Mouse (Mus musculus) neural tube, embryonic 13.5 days (tissue): Measurements from ENCODE around the gene Scn4a. TPM values are rescaled to one million over a fixed set of nuclear protein-coding genes. Genes with fewer than 3 reads are reported as not detected.

Experiments
- polyA plus RNA-seq: library from polyadenylated mRNA; unstranded; fragments of >200 nt; fragmentation: Nextera tagmentation; extraction: Ambion mirVana; gene quantifications from 2 replicates; pipeline ENCODE4 v1.2.1, GENCODE M21; 2015

The Scn4a gene
- polyA plus RNA-seq, 1 experiment from 2014 or later: not detected

Other genes with a start within 250 kb of the Scn4a start
- gene Gm10840, start 192.4 kb downstream of the Scn4a start, polyA plus RNA-seq: not detected in 2 replicates
- gene Limd2, start 192.4 kb downstream of the Scn4a start, polyA plus RNA-seq: 171 and 187 TPM in 2 replicates
- 32.8 and 33.5 TPM in 2 replicates for gene Strada, start 151.1 kb downstream of the Scn4a start, polyA plus RNA-seq
- gene Ccdc47, start 136.9 kb downstream of the Scn4a start, polyA plus RNA-seq: 96.7 and 111 TPM in 2 replicates
- 87.1 and 89.8 TPM in 2 replicates for gene Ddx42, start 136.4 kb downstream of the Scn4a start, polyA plus RNA-seq
- 35.3 and 42.4 TPM in 2 replicates for gene Ftsj3, start 97.2 kb downstream of the Scn4a start, polyA plus RNA-seq
- 360 and 361 TPM in 2 replicates for gene Psmc5, start 97.1 kb downstream of the Scn4a start, polyA plus RNA-seq
- 21.8 and 24.3 TPM in 2 replicates for gene Smarcd2, start 80.3 kb downstream of the Scn4a start, polyA plus RNA-seq
- gene Tcam1, start 76.6 kb downstream of the Scn4a start, polyA plus RNA-seq: 0.06 and 0.12 TPM in 2 replicates
- gene Gh, start 51.4 kb downstream of the Scn4a start, polyA plus RNA-seq: not detected in 2 replicates
- gene Cd79b, start 38.5 kb downstream of the Scn4a start, polyA plus RNA-seq: 0.99 and 1.6 TPM in 2 replicates
- not detected in 2 replicates for gene Prr29, start 12.2 kb upstream of the Scn4a start, polyA plus RNA-seq
- 18.3 and 19.3 TPM in 2 replicates for gene Icam2, start 34.8 kb upstream of the Scn4a start, polyA plus RNA-seq
- 5.7 and 6.4 TPM in 2 replicates for gene Ern1, start 134.6 kb upstream of the Scn4a start, polyA plus RNA-seq